Mouse (Mus musculus) liver, embryonic 14.5 days (tissue): ENCODE results near the gene Gas2.

Experiments used
- CTCF ChIP-seq: IDR thresholded peaks from 2 replicates; pipeline ENCODE4 v1.5.1; 2016; ENCODE audit warnings: antibody characterized with exemption, low read depth, control low read depth
- EP300 ChIP-seq: IDR thresholded peaks from 2 replicates; pipeline ENCODE4 v1.6.1; 2016; ENCODE audit warnings: antibody characterized with exemption, low read depth

GRCm38 (mm10) chr7:52013457-52013856 is 151.6 kb downstream of the Gas2 start:
- TF ChIP-seq EP300, result no peak
- TF ChIP-seq CTCF, result no peak
